Mouse (Mus musculus): ENCODE data around the gene Cyp2c23. TPM values are rescaled to one million over a fixed set of nuclear protein-coding genes. Genes with fewer than 3 reads are reported as not detected.

Cyp2c23 gene
- polyA plus RNA-seq, 1 experiment from 2014 or later: not detected

DNA sequence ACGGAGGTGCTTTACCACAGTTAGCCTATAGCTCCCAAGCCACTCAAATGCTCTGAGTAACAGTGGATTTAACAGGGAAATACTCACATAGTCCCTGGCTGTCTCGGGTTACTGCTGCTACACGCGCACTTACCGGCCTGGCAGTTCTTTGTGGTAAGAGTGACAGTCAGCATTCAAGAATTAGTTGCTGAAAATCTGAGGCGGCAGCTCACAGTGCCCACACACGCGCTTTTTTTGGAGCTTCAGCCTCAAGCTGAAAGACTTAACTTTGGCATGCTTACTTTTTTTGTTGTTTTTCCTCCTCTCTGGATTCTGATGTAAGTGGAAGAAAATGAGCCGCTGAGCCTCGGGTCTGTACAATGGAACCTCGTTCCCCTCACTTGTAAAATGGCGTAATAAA is 21.8 kb downstream of the Cyp2c23 start:
- Histone ChIP-seq H3K4me2 (ENCODE audit: low read depth) (no peak overlapping the region), H3K9me3 (ENCODE audit: control insufficient read depth, low read length) (no peaks in the 10 kb centered on the region), H3K36me3 (ENCODE audit: control insufficient read depth, insufficient read depth, low read length) (no peaks in the 10 kb centered on the region), H3K27ac (ENCODE audit: low read depth, low read length) (no peak overlapping the region), H3K9ac (ENCODE audit: low read length) (no peak overlapping the region), H3K4me1 (ENCODE audit: control insufficient read depth, insufficient read depth, low read length) (no peaks in the 10 kb centered on the region), H3K27me3 (ENCODE audit: control insufficient read depth, insufficient read depth, low read length) (no peaks in the 10 kb centered on the region), H3K4me3 (ENCODE audit: low read depth, low read length) (no peak overlapping the region)
- no peak for ATAC-seq (ENCODE audit: insufficient read depth, low FRiP score, low TSS enrichment)
- 66% methylated on average over 12 of the region's 12 CpGs for WGBS
- DNase-seq (ENCODE audit: low spot score): no peak

GRCm38 (mm10) chr19:44005025-44005424 is 24.0 kb downstream of the Cyp2c23 start:
- H3K27me3 ChIP-seq (ENCODE audit: control insufficient read depth, insufficient read depth, low read length): no peaks in the 10 kb centered on the region
- no peak overlapping the region for H3K4me3 ChIP-seq (ENCODE audit: low read depth, low read length)
- no peak overlapping the region for H3K9ac ChIP-seq (ENCODE audit: low read length)
- H3K36me3 ChIP-seq (ENCODE audit: control insufficient read depth, insufficient read depth, low read length): no peaks in the 10 kb centered on the region
- H3K9me3 ChIP-seq (ENCODE audit: control insufficient read depth, low read length): no peaks in the 10 kb centered on the region
- 75% methylated on average over 4 of the region's 4 CpGs for WGBS
- H3K4me1 ChIP-seq (ENCODE audit: control insufficient read depth, insufficient read depth, low read length): no peaks in the 10 kb centered on the region
- no peak overlapping the region for H3K27ac ChIP-seq (ENCODE audit: low read depth, low read length)
- ATAC-seq (ENCODE audit: insufficient read depth, low FRiP score, low TSS enrichment): no peak
- DNase-seq (ENCODE audit: low spot score): no peak
- H3K4me2 ChIP-seq (ENCODE audit: low read depth): no peak overlapping the region

DNA sequence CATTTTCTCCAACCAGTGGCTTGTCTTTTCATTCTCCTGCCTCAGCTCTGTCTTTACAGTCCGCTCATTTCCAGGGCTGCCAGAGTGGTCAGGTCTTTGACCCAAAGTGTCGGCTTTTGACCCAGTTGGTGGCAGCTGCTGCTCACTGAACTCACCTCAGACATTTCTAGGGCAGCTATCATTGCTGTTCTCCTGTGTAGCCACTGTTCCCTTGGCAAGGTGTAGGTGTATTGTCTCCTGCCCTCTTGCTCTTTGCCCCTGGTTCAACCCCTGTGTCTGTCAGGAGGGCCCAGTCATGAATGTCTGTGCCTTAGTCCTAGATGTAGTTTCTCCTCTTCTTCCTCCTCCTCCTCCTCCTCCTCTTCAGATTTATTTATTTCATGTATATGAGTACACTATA is 24.7 kb downstream of the Cyp2c23 start:
- Histone ChIP-seq H3K9me3 (ENCODE audit: control insufficient read depth, low read length) (no peaks in the 10 kb centered on the region), H3K27me3 (ENCODE audit: control insufficient read depth, insufficient read depth, low read length) (no peaks in the 10 kb centered on the region), H3K9ac (ENCODE audit: low read length) (no peak overlapping the region), H3K4me3 (ENCODE audit: low read depth, low read length) (no peak overlapping the region), H3K27ac (ENCODE audit: low read depth, low read length) (no peak overlapping the region), H3K36me3 (ENCODE audit: control insufficient read depth, insufficient read depth, low read length) (no peaks in the 10 kb centered on the region), H3K4me2 (ENCODE audit: low read depth) (no peak overlapping the region), H3K4me1 (ENCODE audit: control insufficient read depth, insufficient read depth, low read length) (no peaks in the 10 kb centered on the region)
- DNase-seq (ENCODE audit: low spot score): no peak
- no peak for ATAC-seq (ENCODE audit: insufficient read depth, low FRiP score, low TSS enrichment)
- WGBS: 92% methylated on average over 2 of the region's 2 CpGs

DNA sequence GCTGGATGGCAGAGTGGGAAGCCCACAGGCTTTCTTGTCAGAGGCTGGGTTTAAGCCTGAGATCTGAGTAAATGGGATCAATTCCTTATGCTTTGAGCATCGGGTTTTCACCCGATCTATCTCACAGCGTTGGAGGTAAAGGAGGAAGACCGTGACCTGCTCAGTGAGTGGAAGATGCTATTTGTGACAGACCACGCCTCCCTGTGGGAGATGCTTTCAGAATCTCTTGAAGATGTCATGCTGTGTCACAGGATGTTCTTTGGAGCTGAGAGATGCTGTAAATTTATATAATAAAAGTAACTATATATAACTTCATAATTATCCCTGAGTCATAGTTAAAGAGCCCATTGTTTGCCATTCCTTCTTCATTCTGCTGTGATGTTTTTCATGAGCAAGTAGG is 28.3 kb downstream of the Cyp2c23 start:
- 80% methylated on average over 5 of the region's 5 CpGs for WGBS
- ATAC-seq (ENCODE audit: insufficient read depth, low FRiP score, low TSS enrichment) (no peak), DNase-seq (ENCODE audit: low spot score) (no peak)

GRCm38 (mm10) chr19:44000061-44000460 is 28.9 kb downstream of the Cyp2c23 start:
- Histone ChIP-seq H3K4me2 (ENCODE audit: low read depth) (no peak overlapping the region), H3K9ac (ENCODE audit: low read length) (no peak overlapping the region), H3K36me3 (ENCODE audit: control insufficient read depth, insufficient read depth, low read length) (no peaks in the 10 kb centered on the region), H3K27ac (ENCODE audit: low read depth, low read length) (no peak overlapping the region), H3K4me1 (ENCODE audit: control insufficient read depth, insufficient read depth, low read length) (no peaks in the 10 kb centered on the region), H3K27me3 (ENCODE audit: control insufficient read depth, insufficient read depth, low read length) (no peaks in the 10 kb centered on the region), H3K9me3 (ENCODE audit: control insufficient read depth, low read length) (no peaks in the 10 kb centered on the region), H3K4me3 (ENCODE audit: low read depth, low read length) (no peak overlapping the region)
- 88% methylated on average over 1 of the region's 1 CpGs for WGBS
- no peak for ATAC-seq (ENCODE audit: insufficient read depth, low FRiP score, low TSS enrichment)
- no peak for DNase-seq (ENCODE audit: low spot score)

More for the DNA sequence above, 28.3 kb downstream of the Cyp2c23 start:
- Histone ChIP-seq H3K36me3 (ENCODE audit: control insufficient read depth, insufficient read depth, low read length) (no peaks in the 10 kb centered on the region), H3K9ac (ENCODE audit: low read length) (no peak overlapping the region), H3K27ac (ENCODE audit: low read depth, low read length) (no peak overlapping the region), H3K4me3 (ENCODE audit: low read depth, low read length) (no peak overlapping the region), H3K9me3 (ENCODE audit: control insufficient read depth, low read length) (no peaks in the 10 kb centered on the region), H3K4me1 (ENCODE audit: control insufficient read depth, insufficient read depth, low read length) (no peaks in the 10 kb centered on the region), H3K4me2 (ENCODE audit: low read depth) (no peak overlapping the region), H3K27me3 (ENCODE audit: control insufficient read depth, insufficient read depth, low read length) (no peaks in the 10 kb centered on the region)

DNA sequence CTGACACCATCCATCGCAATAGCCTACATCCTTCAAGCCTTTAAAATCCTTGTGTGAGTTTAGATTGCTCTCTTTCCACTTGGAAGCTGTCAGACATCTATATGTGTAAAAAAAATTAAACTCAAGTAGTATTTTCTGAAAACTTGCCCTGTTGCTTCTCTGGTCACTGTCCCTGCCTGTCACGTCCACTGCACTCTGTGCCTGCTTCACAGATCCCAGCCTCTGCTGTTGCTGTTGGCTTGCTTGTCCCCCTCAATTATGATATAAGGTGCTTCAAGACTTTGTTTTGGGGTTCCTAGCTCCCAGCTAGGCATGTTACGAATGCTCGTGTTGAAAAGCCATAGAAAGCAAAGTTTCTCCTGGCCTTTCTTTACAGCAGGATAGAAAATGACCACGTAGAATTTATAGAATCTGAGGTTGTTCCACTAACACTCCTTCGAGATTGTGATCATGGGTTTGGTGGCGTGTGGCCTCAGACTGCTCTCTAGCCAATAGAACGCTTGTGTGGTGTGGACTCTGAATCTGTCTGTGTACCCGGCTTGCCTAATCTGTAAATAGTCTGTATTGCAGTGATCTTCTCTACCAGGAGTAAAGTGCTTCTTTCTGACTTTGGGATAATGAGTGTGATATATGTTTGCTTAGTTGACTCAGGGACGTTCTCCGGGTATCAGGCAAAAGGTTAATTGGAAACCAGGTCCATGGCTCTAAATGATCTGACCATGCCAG is 30.0 kb downstream of the Cyp2c23 start:
- no peak for DNase-seq (ENCODE audit: low spot score)
- Histone ChIP-seq H3K36me3 (ENCODE audit: control insufficient read depth, insufficient read depth, low read length) (no peaks in the 10 kb centered on the region), H3K27ac (ENCODE audit: low read depth, low read length) (no peak overlapping the region), H3K4me1 (ENCODE audit: control insufficient read depth, insufficient read depth, low read length) (no peaks in the 10 kb centered on the region), H3K4me2 (ENCODE audit: low read depth) (no peak overlapping the region), H3K4me3 (ENCODE audit: low read depth, low read length) (no peak overlapping the region), H3K9me3 (ENCODE audit: control insufficient read depth, low read length) (no peaks in the 10 kb centered on the region), H3K9ac (ENCODE audit: low read length) (no peak overlapping the region), H3K27me3 (ENCODE audit: control insufficient read depth, insufficient read depth, low read length) (no peaks in the 10 kb centered on the region)
- 90% methylated on average over 11 of the region's 11 CpGs for WGBS
- no peak for ATAC-seq (ENCODE audit: insufficient read depth, low FRiP score, low TSS enrichment)

- H3K4me1 ChIP-seq (ENCODE audit: control insufficient read depth, insufficient read depth, low read length): no peaks in the 10 kb centered on the region
- H3K9ac ChIP-seq (ENCODE audit: low read length): no peak overlapping the region
- H3K27ac ChIP-seq (ENCODE audit: low read depth, low read length): no peak overlapping the region
- no peak overlapping the region for H3K4me3 ChIP-seq (ENCODE audit: low read depth, low read length)
- no peaks in the 10 kb centered on the region for H3K9me3 ChIP-seq (ENCODE audit: control insufficient read depth, low read length)
- H3K36me3 ChIP-seq (ENCODE audit: control insufficient read depth, insufficient read depth, low read length): no peaks in the 10 kb centered on the region
- DNase-seq (ENCODE audit: low spot score) (no peak), ATAC-seq (ENCODE audit: insufficient read depth, low FRiP score, low TSS enrichment) (no peak)
- H3K4me2 ChIP-seq (ENCODE audit: low read depth): no peak overlapping the region
- H3K27me3 ChIP-seq (ENCODE audit: control insufficient read depth, insufficient read depth, low read length): no peaks in the 10 kb centered on the region
- 84% methylated on average over 10 of the region's 10 CpGs for WGBS
Measured at GRCm38 (mm10) chr19:43998101-43998500, 30.9 kb downstream of the Cyp2c23 start.

DNA sequence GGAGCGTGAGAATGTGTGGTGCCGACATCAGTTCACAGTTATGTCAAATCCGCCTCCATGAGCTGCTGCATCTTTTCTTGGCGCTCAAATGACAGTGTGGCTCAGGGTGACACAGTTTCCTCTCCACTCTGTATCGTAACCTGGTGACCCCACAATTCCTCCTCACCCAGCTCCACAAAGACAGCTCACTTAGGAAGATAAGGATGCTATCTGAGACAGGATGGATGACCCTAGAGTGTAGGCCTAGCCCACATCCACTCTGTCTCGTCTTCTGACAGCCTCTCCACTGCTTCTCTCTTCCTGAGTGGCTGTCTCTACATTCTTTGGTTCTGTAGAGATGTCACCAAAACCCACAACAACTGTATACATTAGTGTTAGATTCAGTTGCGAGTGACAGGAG is 33.6 kb downstream of the Cyp2c23 start:
- Histone ChIP-seq H3K4me2 (ENCODE audit: low read depth) (no peak overlapping the region), H3K36me3 (ENCODE audit: control insufficient read depth, insufficient read depth, low read length) (no peaks in the 10 kb centered on the region), H3K9me3 (ENCODE audit: control insufficient read depth, low read length) (no peaks in the 10 kb centered on the region), H3K27me3 (ENCODE audit: control insufficient read depth, insufficient read depth, low read length) (no peaks in the 10 kb centered on the region), H3K4me3 (ENCODE audit: low read depth, low read length) (no peak overlapping the region), H3K9ac (ENCODE audit: low read length) (no peak overlapping the region), H3K27ac (ENCODE audit: low read depth, low read length) (no peak overlapping the region), H3K4me1 (ENCODE audit: control insufficient read depth, insufficient read depth, low read length) (no peaks in the 10 kb centered on the region)
- no peak for ATAC-seq (ENCODE audit: insufficient read depth, low FRiP score, low TSS enrichment)
- no peak for DNase-seq (ENCODE audit: low spot score)
- 84% methylated on average over 7 of the region's 7 CpGs for whole genome bisulfite sequencing

GRCm38 (mm10) chr19:43992464-43992863 is 36.5 kb downstream of the Cyp2c23 start:
- Histone ChIP-seq H3K27me3 (ENCODE audit: control insufficient read depth, insufficient read depth, low read length) (no peaks in the 10 kb centered on the region), H3K4me3 (ENCODE audit: low read depth, low read length) (no peak overlapping the region), H3K27ac (ENCODE audit: low read depth, low read length) (no peak overlapping the region), H3K4me1 (ENCODE audit: control insufficient read depth, insufficient read depth, low read length) (no peaks in the 10 kb centered on the region), H3K9me3 (ENCODE audit: control insufficient read depth, low read length) (no peaks in the 10 kb centered on the region), H3K36me3 (ENCODE audit: control insufficient read depth, insufficient read depth, low read length) (no peaks in the 10 kb centered on the region), H3K4me2 (ENCODE audit: low read depth) (no peak overlapping the region), H3K9ac (ENCODE audit: low read length) (no peak overlapping the region)
- no peak for ATAC-seq (ENCODE audit: insufficient read depth, low FRiP score, low TSS enrichment)
- WGBS: 73% methylated on average over 4 of the region's 4 CpGs
- DNase-seq (ENCODE audit: low spot score): no peak

All from neural tube, embryonic 11.5 days (tissue).